Mouse (Mus musculus) monocyte, adult 5-6 weeks (primary cell): Measurements from ENCODE around the gene Zfp987. TPM values are rescaled to one million over a fixed set of nuclear protein-coding genes. Genes with fewer than 3 reads are reported as not detected.
"Not testable (repeated sequence)": the region's sequence is repeated elsewhere in the genome, so short reads cannot be mapped to it uniquely, and the experiment has no call there.

ENCODE experiments used
- ATAC-seq: fragments of 153-309, 156-312 bp; replicated peaks from 2 replicates; pipeline ENCODE4 v1.8.0; 2017; ENCODE audit warnings: mild to moderate bottlenecking; ENCODE audit not compliant: low TSS enrichment, insufficient number of reproducible peaks, severe bottlenecking, poor library complexity, low FRiP score
- total RNA-seq: library from RNA; stranded (forward); fragments of 200-1000, 200-491, 200-594 nt; gene quantifications from 3 replicates; pipeline ENCODE4 v1.2.3, GENCODE M21; 2017

The Zfp987 gene
- total RNA-seq, 1 experiment from 2014 or later = not detected

DNA sequence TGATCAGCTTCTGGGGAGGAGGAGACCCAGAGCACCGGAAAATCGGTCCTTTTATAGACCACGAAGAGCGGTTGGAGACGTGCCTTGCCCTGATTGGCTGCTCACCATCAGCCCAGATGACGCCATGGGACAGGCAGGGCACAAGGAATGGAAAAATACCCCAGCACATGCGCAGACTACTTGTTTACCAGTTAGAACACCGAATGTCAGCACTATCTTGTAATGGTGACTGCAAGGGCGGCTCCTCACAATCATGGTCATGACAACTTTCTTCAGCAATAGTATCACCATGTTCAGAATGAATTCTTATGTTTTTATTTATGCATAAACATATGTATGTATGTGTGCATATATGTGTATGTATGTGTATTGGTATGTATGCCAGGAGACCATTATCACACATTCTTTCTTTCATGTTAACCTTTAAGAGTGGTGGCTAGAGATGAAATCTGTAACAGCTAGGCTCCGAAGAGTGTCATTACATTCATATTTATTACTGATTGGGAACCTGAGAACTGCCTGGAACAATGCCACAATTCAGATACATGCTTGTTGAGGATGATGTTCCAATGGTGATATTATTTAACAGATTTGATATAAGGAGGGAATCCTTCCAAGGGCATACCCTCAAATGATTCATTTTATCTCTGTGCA, 70.9 kb downstream of the Zfp987 start:
- not testable (repeated sequence) for ATAC-seq

DNA sequence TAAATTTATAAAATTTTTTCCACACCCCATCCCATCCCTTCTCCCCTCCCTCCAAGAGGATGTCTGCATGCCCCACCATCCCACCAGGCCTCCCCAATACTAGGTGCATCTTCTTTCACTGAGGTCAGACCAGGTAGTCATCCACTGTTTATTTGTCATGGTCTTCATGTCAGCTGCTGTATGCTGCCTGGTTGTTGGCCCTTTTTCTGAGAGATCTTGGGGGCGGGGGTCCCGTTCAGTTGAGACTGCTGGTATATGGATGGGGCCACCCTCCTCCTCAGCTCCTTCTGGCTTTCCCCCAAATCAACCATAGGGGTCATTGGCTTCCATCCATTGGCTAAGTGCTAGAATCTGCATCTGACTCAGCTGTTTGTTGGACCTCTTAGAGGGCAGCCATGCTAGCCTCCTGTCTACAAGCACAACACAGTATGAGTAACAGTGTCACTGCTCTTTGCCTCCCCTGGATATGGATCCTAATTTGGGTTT, 71.7 kb downstream of the Zfp987 start:
- peak; percentile 67; the same call in 1 of the 2 replicates for ATAC-seq

DNA sequence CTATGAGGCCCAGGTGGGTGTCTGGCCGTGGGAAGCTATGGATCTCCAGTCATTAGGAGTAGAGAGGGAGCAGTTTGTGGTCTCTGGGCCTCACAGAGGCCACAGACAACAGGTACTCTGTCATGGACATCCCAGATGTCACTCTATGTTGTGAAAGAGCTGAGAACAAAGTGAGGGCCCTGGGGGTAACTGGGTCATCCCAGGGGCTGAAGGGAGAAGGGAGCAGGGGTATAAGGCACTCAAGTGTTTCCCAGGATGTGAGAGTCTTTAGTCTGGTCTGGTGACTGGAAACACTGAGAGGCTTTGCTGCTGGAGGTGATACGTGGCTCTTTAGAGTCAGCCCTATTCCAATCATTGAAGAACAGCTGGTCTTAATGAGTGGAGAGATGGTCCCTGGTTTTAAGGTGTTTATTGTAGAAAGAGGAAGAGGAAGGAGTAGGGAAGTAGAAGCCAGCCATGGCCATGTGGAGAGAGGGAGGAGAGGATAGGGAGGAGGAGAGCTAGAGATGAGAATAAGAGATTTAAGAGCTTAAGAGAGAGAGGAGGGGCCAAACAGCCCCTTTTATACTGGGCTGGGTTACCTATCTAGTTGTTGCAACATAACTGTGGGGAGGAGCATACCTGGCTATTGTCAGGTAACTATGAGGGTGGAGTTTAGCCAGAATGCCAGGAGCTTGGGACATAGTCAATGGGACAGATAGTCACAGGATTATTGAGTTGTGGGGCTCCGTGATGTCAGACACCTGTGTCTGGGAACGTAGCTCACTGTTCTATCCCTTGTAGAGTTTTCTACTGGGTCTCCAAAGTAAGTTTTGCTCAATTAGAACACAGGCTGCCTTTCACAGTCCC, 76.5 kb downstream of the Zfp987 start:
- 0 out of 2 replicates have a peak, but pooled peaks have one; percentile 50 for ATAC-seq

Other genes starting within 250 kb of the Zfp987 start
- gene Zfp986, start 228.5 kb upstream of the Zfp987 start, total RNA-seq = not detected in 3 replicates
- not detected in 3 replicates for gene Zfp600, start 59.5 kb downstream of the Zfp987 start, total RNA-seq